Mouse (Mus musculus): ENCODE measurements around the gene Tnfrsf21. TPM values are rescaled to one million over a fixed set of nuclear protein-coding genes. Genes with fewer than 3 reads are reported as not detected.

Gene Tnfrsf21
- polyA plus RNA-seq, 1 experiment: 2.6 TPM

- Histone ChIP-seq H3K27me3 (ENCODE audit: control insufficient read depth, insufficient read depth, insufficient read length) (no peaks in the 10 kb centered on the region), H3K79me2 (ENCODE audit: control insufficient read depth, insufficient read depth) (no peaks in the 10 kb centered on the region), H3ac (ENCODE audit: control insufficient read depth, insufficient read length) (no peak overlapping the region), H3K4me2 (ENCODE audit: low read depth) (no peak overlapping the region), H3K36me3 (ENCODE audit: control insufficient read depth, insufficient read depth) (no peaks in the 10 kb centered on the region), H3K4me3 (no peak overlapping the region)
- no peak for TF ChIP-seq E2F4 (IDR thresholded peaks at IDR 0.05; ENCODE audit: insufficient read depth)
- TF ChIP-seq MYOG (IDR thresholded peaks at IDR 0.05; ENCODE audit: control insufficient read depth in 1 of 3, insufficient read depth in 1 of 3, insufficient read length in 2 of 3, low read depth in 2 of 3): no peak
- TF ChIP-seq MAX (IDR thresholded peaks at IDR 0.05; ENCODE audit: low read depth): no peak
These were observed 116.1 kb downstream of the Tnfrsf21 start for GRCm38 (mm10) chr17:43132477-43132876.

- Histone ChIP-seq H3K36me3 (ENCODE audit: control insufficient read depth, insufficient read depth) (no peaks in the 10 kb centered on the region), H3ac (ENCODE audit: control insufficient read depth, insufficient read length) (no peak overlapping the region), H3K4me3 (no peak overlapping the region), H3K4me2 (ENCODE audit: low read depth) (no peak overlapping the region), H3K27me3 (ENCODE audit: control insufficient read depth, insufficient read depth, insufficient read length) (no peaks in the 10 kb centered on the region), H3K79me2 (ENCODE audit: control insufficient read depth, insufficient read depth) (no peaks in the 10 kb centered on the region)
- TF ChIP-seq E2F4 (IDR thresholded peaks at IDR 0.05; ENCODE audit: insufficient read depth): no peak
- TF ChIP-seq POLR2AphosphoS2 (IDR thresholded peaks at IDR 0.05; ENCODE audit: insufficient read length, low read depth): no peak
These were observed 116.8 kb downstream of the Tnfrsf21 start for GRCm38 (mm10) chr17:43133106-43133505.

GRCm38 (mm10) chr17:43134991-43135390 is 118.6 kb downstream of the Tnfrsf21 start:
- H3K36me3 ChIP-seq (ENCODE audit: control insufficient read depth, insufficient read depth): no peaks in the 10 kb centered on the region
- H3K4me2 ChIP-seq (ENCODE audit: low read depth): no peak overlapping the region
- TF ChIP-seq E2F4 (IDR thresholded peaks at IDR 0.05; ENCODE audit: insufficient read depth) (no peak), MYOG (IDR thresholded peaks at IDR 0.05; ENCODE audit: control insufficient read depth in 1 of 3, insufficient read depth in 1 of 3, insufficient read length in 2 of 3, low read depth in 2 of 3) (no peak), MYOD1 (IDR thresholded peaks at IDR 0.05; ENCODE audit: control insufficient read depth in 1 of 3, insufficient read length in 2 of 3, low read depth in 2 of 3) (no peak), SRF (IDR thresholded peaks at IDR 0.05; ENCODE audit: control insufficient read depth, insufficient read length, low read depth) (no peak), TCF3 (IDR thresholded peaks at IDR 0.05; ENCODE audit: insufficient read length, low read depth) (no peak), REST (IDR thresholded peaks at IDR 0.05; ENCODE audit: insufficient read depth, insufficient read length) (no peak), USF1 (IDR thresholded peaks at IDR 0.05; ENCODE audit: low read depth) (no peak), POLR2AphosphoS2 (IDR thresholded peaks at IDR 0.05; ENCODE audit: insufficient read length, low read depth) (no peak)
- H3ac ChIP-seq (ENCODE audit: control insufficient read depth, insufficient read length): no peak overlapping the region
- H3K79me2 ChIP-seq (ENCODE audit: control insufficient read depth, insufficient read depth): no peaks in the 10 kb centered on the region
- no peak overlapping the region for H3K4me3 ChIP-seq
- H3K27me3 ChIP-seq (ENCODE audit: control insufficient read depth, insufficient read depth, insufficient read length): no peaks in the 10 kb centered on the region

GRCm38 (mm10) chr17:43135398-43136265 is 119.3 kb downstream of the Tnfrsf21 start:
- Histone ChIP-seq H3K4me2 (ENCODE audit: low read depth) (no peak overlapping the region), H3K4me3 (no peak overlapping the region), H3K27me3 (ENCODE audit: control insufficient read depth, insufficient read depth, insufficient read length) (no peaks in the 10 kb centered on the region), H3K36me3 (ENCODE audit: control insufficient read depth, insufficient read depth) (no peaks in the 10 kb centered on the region), H3ac (ENCODE audit: control insufficient read depth, insufficient read length) (no peak overlapping the region), H3K79me2 (ENCODE audit: control insufficient read depth, insufficient read depth) (no peaks in the 10 kb centered on the region)
- TF ChIP-seq SRF (IDR thresholded peaks at IDR 0.05; ENCODE audit: control insufficient read depth, insufficient read length, low read depth) (no peak), MAX (IDR thresholded peaks at IDR 0.05; ENCODE audit: low read depth) (no peak), TCF12 (IDR thresholded peaks at IDR 0.05; ENCODE audit: insufficient read depth, poor library complexity, severe bottlenecking) (no peak), REST (IDR thresholded peaks at IDR 0.05; ENCODE audit: insufficient read depth, insufficient read length) (no peak), POLR2AphosphoS2 (IDR thresholded peaks at IDR 0.05; ENCODE audit: insufficient read length, low read depth) (no peak)

- Histone ChIP-seq H3K4me3 (no peak overlapping the region), H3ac (ENCODE audit: control insufficient read depth, insufficient read length) (no peak overlapping the region), H3K36me3 (ENCODE audit: control insufficient read depth, insufficient read depth) (no peaks in the 10 kb centered on the region), H3K4me2 (ENCODE audit: low read depth) (no peak overlapping the region), H3K79me2 (ENCODE audit: control insufficient read depth, insufficient read depth) (no peaks in the 10 kb centered on the region), H3K27me3 (ENCODE audit: control insufficient read depth, insufficient read depth, insufficient read length) (no peaks in the 10 kb centered on the region)
- TF ChIP-seq SRF (IDR thresholded peaks at IDR 0.05; ENCODE audit: control insufficient read depth, insufficient read length, low read depth) (no peak), TCF12 (IDR thresholded peaks at IDR 0.05; ENCODE audit: insufficient read depth, poor library complexity, severe bottlenecking) (no peak), MYOG (IDR thresholded peaks at IDR 0.05; ENCODE audit: control insufficient read depth in 1 of 3, insufficient read depth in 1 of 3, insufficient read length in 2 of 3, low read depth in 2 of 3) (no peak), REST (IDR thresholded peaks at IDR 0.05; ENCODE audit: insufficient read depth, insufficient read length) (no peak), MYOD1 (IDR thresholded peaks at IDR 0.05; ENCODE audit: control insufficient read depth in 1 of 3, insufficient read length in 2 of 3, low read depth in 2 of 3) (no peak), CEBPB (IDR thresholded peaks at IDR 0.05; ENCODE audit: insufficient read depth, poor library complexity, severe bottlenecking) (no peak), POLR2A (IDR thresholded peaks at IDR 0.05; ENCODE audit: insufficient read length, low read depth) (no peak), E2F4 (IDR thresholded peaks at IDR 0.05; ENCODE audit: insufficient read depth) (no peak), MAX (IDR thresholded peaks at IDR 0.05; ENCODE audit: low read depth) (no peak), USF1 (IDR thresholded peaks at IDR 0.05; ENCODE audit: low read depth) (no peak), POLR2AphosphoS2 (IDR thresholded peaks at IDR 0.05; ENCODE audit: insufficient read length, low read depth) (no peak), TCF3 (IDR thresholded peaks at IDR 0.05; ENCODE audit: insufficient read length, low read depth) (no peak)
These were observed 120.4 kb downstream of the Tnfrsf21 start for GRCm38 (mm10) chr17:43136720-43137119.

Measured in myocyte (in vitro differentiated cells).